Mouse (Mus musculus) lung, adult 2 months (tissue): Measurements from ENCODE around the gene Cmtm4. TPM values are rescaled to one million over a fixed set of nuclear protein-coding genes. Genes with fewer than 3 reads are reported as not detected.

Experiments used
- DNase-seq: peaks from one replicate; pipeline ENCODE4 v3.0.0; 2022
- H3K4me1 ChIP-seq: fragments of 200-500 bp; 2 replicates; pipeline ENCODE4 v1.6.1; 2011; ENCODE audit warnings: low read length; ENCODE audit not compliant: control insufficient read depth, insufficient read depth
- H3K4me3 ChIP-seq: fragments of 200-500 bp; replicated peaks from 2 replicates; pipeline ENCODE3; 2011; ENCODE audit warnings: low read depth, mild to moderate bottlenecking, control low read depth, low read length; ENCODE audit errors: extremely low read depth
- CTCF ChIP-seq: fragments of 200-500 bp; IDR thresholded peaks from 2 replicates; pipeline ENCODE4 v1.5.1; 2011; ENCODE audit warnings: mild to moderate bottlenecking, low read length, control low read depth; ENCODE audit not compliant: insufficient read depth
- POLR2A ChIP-seq: fragments of 200-500 bp; IDR thresholded peaks from 2 replicates; pipeline ENCODE4 v1.6.1; 2011; ENCODE audit warnings: low read depth, mild to moderate bottlenecking, control low read depth, low read length, borderline replicate concordance; ENCODE audit errors: extremely low read depth
- WGBS: fragments of 180-500 bp; shearing (Covaris S2); methylation state at CpG from one replicate; pipeline ENCODE4 v1.1.7; 2018; 5-methylcytosine and 5-hydroxymethylcytosine counted together
- polyA plus RNA-seq: library from polyadenylated mRNA; depleted of rRNA; stranded (reverse); fragments of >200 nt; gene quantifications from 2 replicates; pipeline ENCODE4 v1.2.3, GENCODE M21; 2012

Gene Cmtm4
- polyA plus RNA-seq, 1 experiment: 22.4 TPM

- no peak for DNase-seq
- peak overlapping the region; percentile 64 for H3K4me3 ChIP-seq
- 45% methylated on average over 6 of the region's 6 CpGs for WGBS
Measured at GRCm38 (mm10) chr8:104341678-104342077, 53.9 kb downstream of the Cmtm4 start.

GRCm38 (mm10) chr8:104341106-104341561 lies 54.5 kb downstream of the Cmtm4 start:
- no peak for TF ChIP-seq CTCF
- peak; percentile 85; the same call in 1 of the 2 replicates for TF ChIP-seq POLR2A
- peak; percentile 63 for DNase-seq
- H3K4me1 ChIP-seq: no peaks in the 10 kb centered on the region; the same call in none of the 2 replicates
- H3K4me3 ChIP-seq: peak overlapping the region; percentile 64
- 2% methylated on average over 24 of the region's 24 CpGs for WGBS

More at GRCm38 (mm10) chr8:104341678-104342077, 53.9 kb downstream of the Cmtm4 start:
- no peak for TF ChIP-seq CTCF
- TF ChIP-seq POLR2A: no peak
- H3K4me1 ChIP-seq: no peaks in the 10 kb centered on the region; the same call in none of the 2 replicates

- H3K4me3 ChIP-seq: peak overlapping the region; percentile 64
- H3K4me1 ChIP-seq: no peaks in the 10 kb centered on the region; the same call in none of the 2 replicates
- peak; percentile 70; the same call in 1 of the 2 replicates for TF ChIP-seq POLR2A
- no peak for TF ChIP-seq CTCF
- peak; percentile 65 for DNase-seq
- under 1% methylated on average over 52 of the region's 54 CpGs for WGBS
Measured at GRCm38 (mm10) chr8:104340233-104341105, 55.1 kb downstream of the Cmtm4 start.

- 1% methylated on average over 6 of the region's 6 CpGs for WGBS
- Histone ChIP-seq H3K4me3 (peak overlapping the region; percentile 64), H3K4me1 (no peaks in the 10 kb centered on the region; the same call in none of the 2 replicates)
- peak; percentile 17 for DNase-seq
- TF ChIP-seq CTCF (no peak), POLR2A (no peak)
Measured at GRCm38 (mm10) chr8:104339983-104340232, 55.7 kb downstream of the Cmtm4 start.

- TF ChIP-seq CTCF (no peak), POLR2A (no peak)
- H3K4me1 ChIP-seq: no peaks in the 10 kb centered on the region; the same call in none of the 2 replicates
- DNase-seq: peak; percentile 17
- H3K4me3 ChIP-seq: peak within 1 kb of the TSS; percentile 64
- WGBS: 14% methylated on average over 17 of the region's 18 CpGs
Measured at GRCm38 (mm10) chr8:104339229-104339982, 56.2 kb downstream of the Cmtm4 start, which contains the start of gene Cmtm3. Cmtm3 (plus strand) TSS chr8:104339410.

- peaks cover 2% of the 10 kb centered on the region for H3K4me1 ChIP-seq
- WGBS: 60% methylated on average over 3 of the region's 3 CpGs
- no peak for DNase-seq
- no peak for TF ChIP-seq CTCF
- TF ChIP-seq POLR2A: no peak
- H3K4me3 ChIP-seq: no peak overlapping the region
Measured at GRCm38 (mm10) chr8:104337890-104338289, 57.7 kb downstream of the Cmtm4 start.

- H3K4me1 ChIP-seq: peaks cover 2% of the 10 kb centered on the region
- TF ChIP-seq CTCF (no peak), POLR2A (no peak)
- H3K4me3 ChIP-seq: no peak overlapping the region
- no peak for DNase-seq
- WGBS: 85% methylated on average over 1 of the region's 1 CpGs
Measured at GRCm38 (mm10) chr8:104336806-104337205, 58.8 kb downstream of the Cmtm4 start.

GRCm38 (mm10) chr8:104334196-104334595 lies 61.4 kb downstream of the Cmtm4 start:
- WGBS: 41% methylated on average over 1 of the region's 1 CpGs
- TF ChIP-seq POLR2A (no peak), CTCF (no peak)
- H3K4me1 ChIP-seq: peaks cover 2% of the 10 kb centered on the region
- DNase-seq: peak; percentile 13
- no peak overlapping the region for H3K4me3 ChIP-seq

- no peak for TF ChIP-seq CTCF
- no peak for TF ChIP-seq POLR2A
- no peak for DNase-seq
- 30% methylated on average over 5 of the region's 5 CpGs for WGBS
- H3K4me3 ChIP-seq: no peak overlapping the region
- H3K4me1 ChIP-seq: peaks cover 2% of the 10 kb centered on the region; the same call in 1 of the 2 replicates
Measured at GRCm38 (mm10) chr8:104333786-104334185, 61.8 kb downstream of the Cmtm4 start.
